Mouse (Mus musculus) MEL (cell line): ENCODE measurements around the gene Emsy.

Experiments
- HCFC1 ChIP-seq: IDR thresholded peaks from 2 replicates; pipeline ENCODE4 v1.6.1; 2012; ENCODE audit warnings: low read depth, mild to moderate bottlenecking, inconsistent platforms, low read length, improper control_type of control experiment, moderate library complexity
- MAX ChIP-seq: IDR thresholded peaks from 2 replicates; pipeline ENCODE4 v1.6.1; 2011; ENCODE audit warnings: low read length, improper control_type of control experiment

DNA sequence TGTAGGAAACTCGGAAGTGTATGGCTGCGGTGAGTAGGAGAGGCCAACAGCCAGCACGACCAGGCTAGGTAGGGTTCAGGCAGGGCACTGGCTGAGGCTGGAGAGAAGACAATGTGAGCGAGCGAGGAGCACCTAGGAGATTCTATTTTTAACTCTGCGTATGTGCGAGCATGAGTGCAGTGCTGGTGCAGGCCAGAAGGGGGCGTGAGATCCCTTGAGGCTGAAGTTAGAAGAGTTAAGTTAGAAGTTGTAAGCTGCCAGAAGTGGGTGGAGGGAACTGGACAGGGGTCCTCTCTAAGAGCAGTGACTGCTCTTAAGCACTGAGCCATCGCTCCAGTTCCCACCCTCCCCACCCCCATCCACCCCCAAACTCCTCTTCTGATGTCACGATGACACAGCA is 26.2 kb upstream of the Emsy start:
- no peak for TF ChIP-seq HCFC1
- no peak for TF ChIP-seq MAX
